Mouse (Mus musculus): ENCODE data around the gene RPS10-NUDT3. TPM values are rescaled to one million over a fixed set of nuclear protein-coding genes. Genes with fewer than 3 reads are reported as not detected.

The RPS10-NUDT3 gene
- polyA plus RNA-seq, 1 experiment from 2014 or later: not detected

DNA sequence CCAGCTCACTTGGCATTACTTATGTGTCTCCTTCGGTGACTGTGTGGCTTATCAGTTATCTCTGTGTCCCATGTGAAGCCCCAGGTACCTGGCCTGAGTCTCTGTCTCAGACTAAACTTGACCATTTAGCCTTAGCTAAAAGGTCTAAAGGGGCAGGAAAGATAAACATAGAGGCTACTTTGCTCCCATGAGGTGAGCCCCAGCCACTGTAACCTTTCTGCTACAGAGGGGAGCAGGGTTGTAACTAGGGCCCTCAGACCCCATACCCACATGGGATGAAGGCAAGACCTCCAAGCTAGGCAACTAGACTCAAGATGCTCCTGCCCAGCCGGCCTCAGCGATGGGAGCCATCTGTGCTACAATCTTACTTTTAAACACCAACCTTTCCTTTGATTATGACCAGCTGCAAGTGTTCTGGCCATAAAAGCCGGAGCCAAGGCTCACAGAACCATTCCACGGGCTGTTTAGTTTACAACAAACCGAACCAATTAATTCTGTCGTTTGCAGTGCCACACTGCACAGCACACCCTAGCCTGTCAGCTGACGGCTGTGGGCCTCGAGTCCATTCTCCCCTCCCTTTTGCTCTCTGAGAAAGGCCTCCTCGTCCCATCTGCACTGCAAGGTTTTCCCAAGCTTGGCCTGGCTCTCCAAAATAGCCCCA lies 59.8 kb downstream of the RPS10-NUDT3 start:
- Histone ChIP-seq H3K4me3 (ENCODE audit: low read depth, low read length) (no peak overlapping the region), H3K36me3 (ENCODE audit: control insufficient read depth, insufficient read depth, low read length) (peaks cover 3% of the 10 kb centered on the region; the same call in 1 of the 2 replicates), H3K4me2 (replicated peaks; ENCODE audit: low read depth) (no peak overlapping the region), H3K9me3 (ENCODE audit: control insufficient read depth, low read length) (no peaks in the 10 kb centered on the region), H3K9ac (ENCODE audit: low read length) (no peak overlapping the region), H3K4me1 (replicated peaks; ENCODE audit: control insufficient read depth, insufficient read depth) (0 out of 2 replicates have a peak, but pooled peaks cover 3% of the 10 kb centered on the region), H3K27ac (replicated peaks) (no peak overlapping the region), H3K27me3 (ENCODE audit: control insufficient read depth, insufficient read depth, low read length) (no peaks in the 10 kb centered on the region)
- DNase-seq (ENCODE audit: low spot score) (no peak), ATAC-seq (ENCODE audit: low FRiP score, low TSS enrichment) (no peak)
- TF ChIP-seq CTCF (IDR thresholded peaks at IDR 0.05; ENCODE audit: low read depth): no peak
- TF ChIP-seq EP300 (optimal IDR thresholded peaks at IDR 0.05): no peak
- 55% methylated on average over 10 of the region's 10 CpGs for WGBS

- no peak; the same call in 1 of the 2 replicates for ATAC-seq (ENCODE audit: low FRiP score, low TSS enrichment)
- TF ChIP-seq EP300 (optimal IDR thresholded peaks at IDR 0.05) (no peak), CTCF (IDR thresholded peaks at IDR 0.05; ENCODE audit: low read depth) (no peak)
- H3K4me2 ChIP-seq (replicated peaks; ENCODE audit: low read depth): no peak overlapping the region
These were observed 60.4 kb downstream of the RPS10-NUDT3 start for GRCm38 (mm10) chr17:27574470-27575115.

GRCm38 (mm10) chr17:27573772-27574320 lies 61.2 kb downstream of the RPS10-NUDT3 start:
- Histone ChIP-seq H3K27me3 (ENCODE audit: control insufficient read depth, insufficient read depth, low read length) (no peaks in the 10 kb centered on the region), H3K4me3 (ENCODE audit: low read depth, low read length) (no peak overlapping the region), H3K27ac (replicated peaks) (no peak overlapping the region), H3K4me1 (replicated peaks; ENCODE audit: control insufficient read depth, insufficient read depth) (0 out of 2 replicates have a peak, but pooled peaks cover 3% of the 10 kb centered on the region), H3K9ac (ENCODE audit: low read length) (no peak overlapping the region), H3K4me2 (replicated peaks; ENCODE audit: low read depth) (no peak overlapping the region), H3K36me3 (ENCODE audit: control insufficient read depth, insufficient read depth, low read length) (no peaks in the 10 kb centered on the region; the same call in 1 of the 2 replicates), H3K9me3 (ENCODE audit: control insufficient read depth, low read length) (no peaks in the 10 kb centered on the region)
- no peak for ATAC-seq (ENCODE audit: low FRiP score, low TSS enrichment)
- 80% methylated on average over 10 of the region's 10 CpGs for WGBS
- DNase-seq (ENCODE audit: low spot score): no peak
- TF ChIP-seq CTCF (IDR thresholded peaks at IDR 0.05; ENCODE audit: low read depth): no peak
- TF ChIP-seq EP300 (optimal IDR thresholded peaks at IDR 0.05): no peak

More at GRCm38 (mm10) chr17:27574470-27575115, 60.4 kb downstream of the RPS10-NUDT3 start:
- no peak overlapping the region for H3K9ac ChIP-seq (ENCODE audit: low read length)
- no peaks in the 10 kb centered on the region for H3K9me3 ChIP-seq (ENCODE audit: control insufficient read depth, low read length)
- H3K4me1 ChIP-seq (replicated peaks; ENCODE audit: control insufficient read depth, insufficient read depth): 0 out of 2 replicates have a peak, but pooled peaks cover 3% of the 10 kb centered on the region
- H3K27me3 ChIP-seq (ENCODE audit: control insufficient read depth, insufficient read depth, low read length): no peaks in the 10 kb centered on the region
- 79% methylated on average over 16 of the region's 16 CpGs for WGBS
- DNase-seq (ENCODE audit: low spot score): no peak
- peaks cover 2% of the 10 kb centered on the region; the same call in 1 of the 2 replicates for H3K36me3 ChIP-seq (ENCODE audit: control insufficient read depth, insufficient read depth, low read length)
- no peak overlapping the region for H3K27ac ChIP-seq (replicated peaks)
- H3K4me3 ChIP-seq (ENCODE audit: low read depth, low read length): no peak overlapping the region

DNA sequence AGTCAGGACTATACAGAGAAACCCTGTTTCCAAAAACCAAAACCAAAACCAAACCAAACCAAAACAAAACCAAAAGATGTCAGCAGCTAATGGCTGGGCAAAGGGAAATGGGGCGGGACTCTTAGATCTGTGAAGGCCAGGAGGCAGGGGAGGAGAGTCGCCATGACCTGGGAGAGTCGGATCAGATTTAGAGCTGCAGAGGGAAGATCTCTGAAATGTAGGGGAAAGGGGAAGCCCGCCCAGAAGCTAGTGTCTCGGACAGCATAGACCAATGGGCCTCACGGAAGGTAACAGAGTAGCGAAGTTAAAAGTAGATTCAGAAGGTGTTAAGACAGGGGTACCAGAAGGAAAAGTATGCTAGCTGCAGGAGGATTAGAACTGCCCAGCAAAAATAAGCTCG lies 63.7 kb downstream of the RPS10-NUDT3 start:
- Histone ChIP-seq H3K4me3 (ENCODE audit: low read depth, low read length) (no peak overlapping the region), H3K27ac (replicated peaks) (no peak overlapping the region), H3K36me3 (ENCODE audit: control insufficient read depth, insufficient read depth, low read length) (no peaks in the 10 kb centered on the region), H3K9me3 (ENCODE audit: control insufficient read depth, low read length) (no peaks in the 10 kb centered on the region), H3K4me1 (replicated peaks; ENCODE audit: control insufficient read depth, insufficient read depth) (0 out of 2 replicates have a peak, but pooled peaks cover 3% of the 10 kb centered on the region), H3K4me2 (replicated peaks; ENCODE audit: low read depth) (no peak overlapping the region), H3K9ac (ENCODE audit: low read length) (no peak overlapping the region), H3K27me3 (ENCODE audit: control insufficient read depth, insufficient read depth, low read length) (no peaks in the 10 kb centered on the region)
- DNase-seq (ENCODE audit: low spot score): no peak
- WGBS: 73% methylated on average over 8 of the region's 8 CpGs
- TF ChIP-seq EP300 (optimal IDR thresholded peaks at IDR 0.05) (no peak), CTCF (IDR thresholded peaks at IDR 0.05; ENCODE audit: low read depth) (no peak)
- ATAC-seq (ENCODE audit: low FRiP score, low TSS enrichment): no peak

DNA sequence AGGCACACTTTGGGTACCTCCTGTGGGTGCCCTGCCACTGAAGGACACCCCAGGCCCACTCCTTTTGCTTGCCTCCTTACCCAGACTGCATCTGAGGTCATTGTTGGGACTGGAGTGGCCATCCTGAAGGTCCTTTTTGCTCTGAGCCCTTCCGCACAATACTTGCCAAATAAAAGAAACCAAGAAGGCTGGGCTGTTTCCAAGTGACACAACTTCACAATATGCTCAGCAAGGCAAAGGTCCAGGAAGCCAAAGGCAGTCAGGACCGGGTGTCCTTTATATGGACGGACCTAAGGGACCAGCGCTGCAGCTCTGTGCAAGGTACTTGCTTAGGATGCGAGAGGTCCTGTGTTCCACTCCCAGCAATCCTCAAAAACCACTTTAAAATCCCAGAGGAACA lies 66.8 kb downstream of the RPS10-NUDT3 start:
- no peak overlapping the region for H3K4me2 ChIP-seq (replicated peaks; ENCODE audit: low read depth)
- no peak overlapping the region for H3K4me3 ChIP-seq (ENCODE audit: low read depth, low read length)
- no peaks in the 10 kb centered on the region for H3K36me3 ChIP-seq (ENCODE audit: control insufficient read depth, insufficient read depth, low read length)
- H3K27me3 ChIP-seq (ENCODE audit: control insufficient read depth, insufficient read depth, low read length): no peaks in the 10 kb centered on the region
- 0 out of 2 replicates have a peak, but pooled peaks cover 3% of the 10 kb centered on the region for H3K4me1 ChIP-seq (replicated peaks; ENCODE audit: control insufficient read depth, insufficient read depth)
- DNase-seq (ENCODE audit: low spot score): no peak
- no peak overlapping the region for H3K9ac ChIP-seq (ENCODE audit: low read length)
- H3K27ac ChIP-seq (replicated peaks): no peak overlapping the region
- TF ChIP-seq EP300 (optimal IDR thresholded peaks at IDR 0.05) (no peak), CTCF (IDR thresholded peaks at IDR 0.05; ENCODE audit: low read depth) (no peak)
- ATAC-seq (ENCODE audit: low FRiP score, low TSS enrichment): no peak
- WGBS: 84% methylated on average over 5 of the region's 5 CpGs
- no peaks in the 10 kb centered on the region for H3K9me3 ChIP-seq (ENCODE audit: control insufficient read depth, low read length)

Data from stomach, postnatal 0 days (tissue).